In genomic region chr17:32757331-32757730, GRCm38 (mm10) we compare ENCODE assay signal across 17 mouse cellular contexts. TPM values are rescaled to one million over a fixed set of nuclear protein-coding genes. Genes with fewer than 3 reads are reported as not detected.
"Had no signal": no experiment of that assay in that cellular context is flagged by ENCODE, and none has a peak within 500 bp of the region (broad histone marks: within the 10 kb centered on the region; RNA-seq: fewer than 3 reads in every experiment).

No protein-coding gene starts in this region.

- H3K4me3 ChIP-seq: midbrain, embryonic 13.5 days; midbrain, embryonic 15.5 days; neural tube, embryonic 12.5 days had no signal

- DNase-seq: lung, adult 18-20 months; lung, embryonic 14.5 days; lung, postnatal 10 days; lung, postnatal 4 days; right cerebral cortex, postnatal 25 days; right cerebral cortex, postnatal 4 days; spleen, adult 18-20 months; thymus, adult 18-20 months; thymus, postnatal 14 days; thymus, postnatal 4 days had no signal

- H3K9ac ChIP-seq: lung, embryonic 14.5 days; midbrain, embryonic 13.5 days; midbrain, embryonic 15.5 days; neural tube, embryonic 12.5 days had no signal

- H3K27me3 ChIP-seq: midbrain, embryonic 13.5 days; midbrain, embryonic 15.5 days; neural tube, embryonic 12.5 days had no signal

- H3K4me1 ChIP-seq: midbrain, embryonic 15.5 days; neural tube, embryonic 12.5 days had no signal

- H3K27ac ChIP-seq: midbrain, embryonic 13.5 days; midbrain, embryonic 15.5 days; neural tube, embryonic 12.5 days had no signal

- H3K36me3 ChIP-seq: midbrain, embryonic 13.5 days; midbrain, embryonic 15.5 days; neural tube, embryonic 12.5 days had no signal

- H3K9me3 ChIP-seq: midbrain, embryonic 13.5 days; midbrain, embryonic 15.5 days; neural tube, embryonic 12.5 days had no signal

RNA-seq across cellular contexts. Expression of gene Zfp811, which starts 52.4 kb away (rescaled TPM):
- total RNA-seq: megakaryocyte-erythroid progenitor cell, adult 5-6 weeks; monocyte, adult 5-6 weeks; neutrophil, adult 5-6 weeks had no signal
- polyA plus RNA-seq: small intestine, adult 2 months had no signal
